Comparison of ENCODE assay signal across 8 mouse cellular contexts in the genomic region with DNA sequence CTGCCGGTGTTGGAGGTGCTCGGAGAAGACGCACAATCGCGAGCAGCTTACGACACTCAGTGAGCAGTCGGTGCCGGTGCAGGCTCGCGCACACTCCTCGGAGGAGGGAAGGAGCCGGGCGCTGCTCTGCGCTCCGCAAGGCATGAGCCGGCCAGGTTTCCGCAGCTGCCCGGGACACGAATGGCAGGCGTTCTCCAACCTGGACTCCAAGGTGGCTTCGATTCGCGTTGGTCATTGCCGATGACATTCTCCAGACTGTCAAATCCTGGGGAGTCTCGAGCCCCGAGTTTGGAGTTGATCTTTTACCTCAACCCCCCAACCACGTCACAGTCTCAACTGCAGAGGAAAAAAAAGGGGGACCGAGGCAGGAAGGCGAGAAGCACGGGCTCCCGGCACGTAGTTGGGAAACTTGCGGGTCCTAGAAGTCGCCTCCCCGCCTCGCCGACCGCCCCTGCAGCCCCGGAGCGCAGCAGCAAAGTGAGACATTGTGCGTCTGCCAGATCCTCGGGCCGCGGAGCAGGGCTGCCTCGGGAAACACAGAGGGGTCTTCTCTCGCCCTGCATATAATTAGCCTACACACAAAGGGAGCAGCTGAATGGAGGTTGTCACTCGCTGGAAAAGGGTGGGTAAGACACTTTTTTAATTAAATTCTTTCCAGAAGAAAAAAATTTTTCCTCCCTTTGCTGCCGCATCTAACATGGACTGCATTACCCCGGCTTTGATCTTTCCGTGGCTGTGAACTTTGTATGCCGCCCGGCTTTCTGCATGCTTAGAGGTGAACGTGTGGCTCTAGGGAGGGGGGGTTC. TPM values are rescaled to one million over a fixed set of nuclear protein-coding genes. Genes with fewer than 3 reads are reported as not detected.
A peak's percentile ranks its signal among the peaks of the same experiment; 100 is the strongest.
DNase-seq lines count a peak whose midpoint lies in the region; ATAC-seq and TF ChIP-seq lines count a peak whose summit lies in the region.

A gene (plus strand): TSS at position 89 of the 806 bp plus-strand sequence.

- H3K36me3 ChIP-seq in thymus, adult 2 months (ENCODE audit: control insufficient read depth, insufficient read depth, low read length) = no peaks in the 10 kb centered on the region
- H3K36me3 ChIP-seq in heart, postnatal 0 days (replicated peaks; ENCODE audit: control insufficient read depth, insufficient read depth, low read length) = no peaks in the 10 kb centered on the region
- H3K36me3 ChIP-seq in liver, embryonic 16.5 days (ENCODE audit: control insufficient read depth, insufficient read depth) = no peaks in the 10 kb centered on the region

- H3K27me3 ChIP-seq in thymus, adult 2 months (ENCODE audit: control insufficient read depth, insufficient read depth, low read length) = no peaks in the 10 kb centered on the region; the same call in 1 of the 2 replicates
- peaks cover 51% of the 10 kb centered on the region for H3K27me3 ChIP-seq in heart, postnatal 0 days (ENCODE audit: control insufficient read depth, insufficient read depth, low read length)
- peaks cover 30% of the 10 kb centered on the region for H3K27me3 ChIP-seq in liver, embryonic 16.5 days (ENCODE audit: control insufficient read depth, insufficient read depth, low read depth, low read length)

- WGBS in thymus, adult 2 months = 3% methylated on average over 53 of the region's 53 CpGs
- WGBS in heart, postnatal 0 days = under 1% methylated on average over 53 of the region's 53 CpGs
- 1% methylated on average over 53 of the region's 53 CpGs for WGBS in liver, embryonic 16.5 days (ENCODE audit: insufficient replicate concordance)

- H3K9ac ChIP-seq in heart, postnatal 0 days (replicated peaks; ENCODE audit: low read depth, low read length) = no peak within 1 kb of the TSS
- H3K9ac ChIP-seq in liver, embryonic 16.5 days (ENCODE audit: low read depth, low read length) = no peak within 1 kb of the TSS

- no peak for TF ChIP-seq EP300 in heart, postnatal 0 days (IDR thresholded peaks at IDR 0.05; ENCODE audit: low read depth)

- ATAC-seq in heart, postnatal 0 days (ENCODE audit: insufficient read depth, low read depth) = no peak
- no peak for ATAC-seq in liver, embryonic 16.5 days (ENCODE audit: low read depth)
- ATAC-seq in erythroid progenitor cell, adult 5-6 weeks (replicated peaks; ENCODE audit: low FRiP score, poor library complexity, severe bottlenecking) = no peak

- H3K4me3 ChIP-seq in thymus, adult 2 months (ENCODE audit: control insufficient read depth, insufficient read depth, low read length) = no peak within 1 kb of the TSS
- peak within 1 kb of the TSS; percentile 52 for H3K4me3 ChIP-seq in heart, postnatal 0 days (ENCODE audit: low read depth, low read length)
- peak within 1 kb of the TSS; percentile 75 for H3K4me3 ChIP-seq in layer of hippocampus, adult 2 months
- peak within 1 kb of the TSS; percentile 19 for H3K4me3 ChIP-seq in liver, embryonic 16.5 days (ENCODE audit: low read depth, low read length)

- TF ChIP-seq CTCF in thymus, adult 2 months (IDR thresholded peaks at IDR 0.05; ENCODE audit: borderline replicate concordance, control insufficient read depth, extremely low read depth, insufficient read depth, low read length, poor library complexity) = no peak
- 0 out of 2 replicates have a peak, but pooled peaks have one; percentile 6 for TF ChIP-seq CTCF in heart, postnatal 0 days (IDR thresholded peaks at IDR 0.05; ENCODE audit: low read depth)
- peak; percentile 54 for TF ChIP-seq CTCF in layer of hippocampus, adult 2 months (conservative IDR thresholded peaks at IDR 0.05)

- no peak for TF ChIP-seq POLR2A in thymus, adult 2 months (IDR thresholded peaks at IDR 0.05; ENCODE audit: control insufficient read depth, extremely low read depth, insufficient read depth, low read length, poor library complexity)

- peak; percentile 8 for DNase-seq in thymus, postnatal 4 days
- no peak for DNase-seq in thymus, adult 2 months
- peak; percentile 88 for DNase-seq in embryo, embryonic 11 days
- DNase-seq in heart, postnatal 0 days (ENCODE audit: low spot score) = no peak
- peak; percentile 82 to 90 for DNase-seq in layer of hippocampus, adult 2 months (ENCODE audit: low spot score in 2 of 2)
- peak; percentile 82 for DNase-seq in right cerebral cortex, postnatal 36 days (ENCODE audit: low spot score in 2 of 2)

- H3K9me3 ChIP-seq in heart, postnatal 0 days (replicated peaks; ENCODE audit: control insufficient read depth, low read length) = no peaks in the 10 kb centered on the region
- H3K9me3 ChIP-seq in liver, embryonic 16.5 days (replicated peaks; ENCODE audit: control insufficient read depth, low read length) = no peaks in the 10 kb centered on the region

- H3K27ac ChIP-seq in thymus, adult 2 months (ENCODE audit: control insufficient read depth, insufficient read depth, low read length) = no peak within 1 kb of the TSS
- no peak within 1 kb of the TSS for H3K27ac ChIP-seq in heart, postnatal 0 days (ENCODE audit: low read depth)
- peak within 1 kb of the TSS; percentile 98 for H3K27ac ChIP-seq in layer of hippocampus, adult 2 months
- no peak within 1 kb of the TSS for H3K27ac ChIP-seq in liver, embryonic 16.5 days (ENCODE audit: low read length)

- H3K4me2 ChIP-seq in heart, postnatal 0 days (ENCODE audit: low read depth, low read length) = peak within 1 kb of the TSS; percentile 77
- no peak within 1 kb of the TSS for H3K4me2 ChIP-seq in liver, embryonic 16.5 days (ENCODE audit: low read depth, low read length)

- no peaks in the 10 kb centered on the region for H3K4me1 ChIP-seq in thymus, adult 2 months (replicated peaks; ENCODE audit: control insufficient read depth, insufficient read depth, low read length)
- no peaks in the 10 kb centered on the region for H3K4me1 ChIP-seq in heart, postnatal 0 days (ENCODE audit: control insufficient read depth, insufficient read depth)
- no peaks in the 10 kb centered on the region for H3K4me1 ChIP-seq in liver, embryonic 16.5 days (ENCODE audit: control insufficient read depth, low read depth, low read length)

RNA-seq across cellular contexts. Expression of the gene that starts here (rescaled TPM):
- polyA plus RNA-seq in thymus, adult 2 months (2012; rRNA removed) = 0.18 and 0.30 TPM in 2 replicates
- total RNA-seq in heart, postnatal 0 days (2014; rRNA removed; ENCODE audit: low replicate concordance) = 0.23 TPM in 1 of 2 replicates, not detected in the other
- polyA plus RNA-seq in heart, postnatal 0 days (2015; fragmentation: Nextera tagmentation; extraction: Ambion mirVana) = 0.16 and 0.23 TPM in 2 replicates
- 100 to 1,000 TPM; 105 to 117 TPM for total RNA-seq in layer of hippocampus, adult 2 months (2021)
- polyA plus RNA-seq in liver, embryonic 16.5 days (2015; fragmentation: Nextera tagmentation; extraction: Ambion mirVana) = not detected in 2 replicates
- total RNA-seq in erythroid progenitor cell, adult 5-6 weeks (2015; ENCODE audit: low replicate concordance) = not detected in 2 replicates
- total RNA-seq in erythroid progenitor cell, adult 5-6 weeks (2017; ENCODE audit: low replicate concordance) = not detected in 2 replicates

Comparison
In these comparisons a context has a peak if more than half of its experiments do, and no peak if none do; other contexts are left out.
1. RNA of the gene that starts here (total RNA-seq): 105 to 117 TPM in layer of hippocampus, adult 2 months; 0.23 TPM in heart, postnatal 0 days and not detected in erythroid progenitor cell, adult 5-6 weeks; every median in the first group is over 10 times any median in the second.
2. DNase-seq: peak in thymus, postnatal 4 days (single experiment), embryo, embryonic 11 days (single experiment), layer of hippocampus, adult 2 months (2 of 2) and right cerebral cortex, postnatal 36 days (2 of 2); none in thymus, adult 2 months (single experiment) and heart, postnatal 0 days (single experiment).